Mouse (Mus musculus) large intestine, adult 2 months (tissue): Measurements from ENCODE around the gene H6pd. TPM values are rescaled to one million over a fixed set of nuclear protein-coding genes. Genes with fewer than 3 reads are reported as not detected.

Experiments used
- DNase-seq: peaks from one replicate; pipeline ENCODE4 v3.0.0-alpha.2; 2012; ENCODE audit warnings: low read depth, low spot score
- WGBS: fragments of 180-500 bp; shearing (Covaris S2); methylation state at CpG from one replicate; pipeline ENCODE4 v1.1.7; 2018; 5-methylcytosine and 5-hydroxymethylcytosine counted together
- polyA plus RNA-seq: library from polyadenylated mRNA; depleted of rRNA; stranded (reverse); fragments of >200 nt; gene quantifications from 2 replicates; pipeline ENCODE4 v1.2.3, GENCODE M21; 2012

The H6pd gene
- polyA plus RNA-seq, 1 experiment: 13.3 TPM

GRCm38 (mm10) chr4:150030449-150031233 lies 21.8 kb upstream of the H6pd start:
- under 1% methylated on average over 28 of the region's 28 CpGs for WGBS
- no peak for DNase-seq

- no peak for DNase-seq
- WGBS: 7% methylated on average over 11 of the region's 11 CpGs
Measured at GRCm38 (mm10) chr4:150029885-150030284, 21.1 kb upstream of the H6pd start.

- 46% methylated on average over 7 of the region's 7 CpGs for WGBS
Measured at GRCm38 (mm10) chr4:150023518-150023917, 14.7 kb upstream of the H6pd start.

GRCm38 (mm10) chr4:150019741-150020380 lies 11.0 kb upstream of the H6pd start:
- DNase-seq: no peak
- 89% methylated on average over 15 of the region's 15 CpGs for whole genome bisulfite sequencing

More at GRCm38 (mm10) chr4:150023518-150023917, 14.7 kb upstream of the H6pd start:
- no peak for DNase-seq

GRCm38 (mm10) chr4:150015436-150015835 lies 6.6 kb upstream of the H6pd start:
- 81% methylated on average over 7 of the region's 7 CpGs for WGBS
- no peak for DNase-seq

GRCm38 (mm10) chr4:150014378-150015091 lies 5.7 kb upstream of the H6pd start:
- no peak for DNase-seq
- 46% methylated on average over 4 of the region's 4 CpGs for WGBS

- 58% methylated on average over 5 of the region's 5 CpGs for WGBS
- no peak for DNase-seq
Measured at GRCm38 (mm10) chr4:150013805-150014204, 5.0 kb upstream of the H6pd start.

GRCm38 (mm10) chr4:150013186-150013690 lies 4.4 kb upstream of the H6pd start:
- WGBS: 63% methylated on average over 8 of the region's 8 CpGs
- DNase-seq: no peak

GRCm38 (mm10) chr4:150012322-150012723 lies 3.5 kb upstream of the H6pd start:
- WGBS: 63% methylated on average over 4 of the region's 4 CpGs
- no peak for DNase-seq

- 34% methylated on average over 10 of the region's 10 CpGs for WGBS
- no peak for DNase-seq
Measured at GRCm38 (mm10) chr4:150011564-150012321, 2.9 kb upstream of the H6pd start.

- WGBS: 91% methylated on average over 6 of the region's 6 CpGs
- no peak for DNase-seq
Measured at GRCm38 (mm10) chr4:150010054-150010730, 1.4 kb upstream of the H6pd start.

GRCm38 (mm10) chr4:150009587-150009930 lies 736 bp upstream of the H6pd start:
- no peak for DNase-seq
- 84% methylated on average over 6 of the region's 6 CpGs for WGBS

GRCm38 (mm10) chr4:150008325-150008852 lies 434 bp downstream of the H6pd start:
- no peak for DNase-seq
- WGBS: under 1% methylated on average over 42 of the region's 42 CpGs

GRCm38 (mm10) chr4:150007444-150007843 lies 1.4 kb downstream of the H6pd start:
- 42% methylated on average over 3 of the region's 3 CpGs for WGBS
- no peak for DNase-seq

GRCm38 (mm10) chr4:150006991-150007390 lies 1.8 kb downstream of the H6pd start:
- no peak for DNase-seq
- 54% methylated on average over 8 of the region's 8 CpGs for WGBS

GRCm38 (mm10) chr4:150006122-150006854 lies 2.5 kb downstream of the H6pd start:
- no peak for DNase-seq
- WGBS: 81% methylated on average over 21 of the region's 21 CpGs

- WGBS: 88% methylated on average over 10 of the region's 10 CpGs
- no peak for DNase-seq
Measured at GRCm38 (mm10) chr4:150005231-150005630, 3.6 kb downstream of the H6pd start.

GRCm38 (mm10) chr4:150003641-150004040 lies 5.2 kb downstream of the H6pd start:
- DNase-seq: no peak
- 53% methylated on average over 4 of the region's 4 CpGs for WGBS
